Mouse (Mus musculus) spleen, embryonic (tissue): ENCODE results near the gene 5730596B20Rik.

Experiments used
- CTCF ChIA-PET: fragments of 350-600 bp; sonication (Branson Sonifier 250); formaldehyde crosslinking; loops from one replicate; lab custom pipeline; 2022; lab: Charles Lee

Gene 5730596B20Rik

DNA sequence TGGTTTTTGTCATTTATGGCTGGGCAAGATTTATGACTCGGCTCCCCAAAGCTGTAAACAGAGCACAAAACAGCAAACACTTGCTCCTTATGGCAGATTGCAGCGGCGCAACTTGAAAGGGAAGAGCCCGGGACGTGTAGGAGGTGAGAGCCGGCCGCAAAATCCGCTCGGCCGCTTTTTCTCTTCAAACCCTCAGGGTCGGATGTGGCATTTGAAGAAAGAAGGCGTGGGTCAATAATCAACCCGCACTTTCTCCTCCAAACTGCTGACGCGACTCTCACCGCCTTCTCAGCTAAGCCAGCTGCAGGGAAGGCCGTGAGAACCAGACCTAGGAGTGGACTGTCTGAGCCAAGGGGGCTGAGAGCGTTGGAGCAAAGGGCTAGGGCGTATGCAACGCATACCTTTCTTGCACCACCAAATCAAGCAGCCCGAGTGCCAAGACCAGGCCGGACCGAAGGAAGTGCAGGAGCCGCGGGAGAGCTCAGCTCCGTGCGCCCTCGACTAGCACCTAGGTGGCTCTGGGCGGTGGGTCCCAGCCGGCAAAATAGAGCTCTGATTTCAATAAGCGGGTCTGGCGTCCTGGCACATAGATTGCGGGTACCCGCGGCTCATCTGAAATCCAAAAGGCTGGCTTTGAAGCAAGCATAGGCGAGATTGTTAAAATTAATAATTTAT lies at the start of gene 5730596B20Rik:
TSS of gene 5730596B20Rik (plus strand) at position 438 of the 675 bp plus-strand sequence.
- CTCF ChIA-PET, result no interaction called here

DNA sequence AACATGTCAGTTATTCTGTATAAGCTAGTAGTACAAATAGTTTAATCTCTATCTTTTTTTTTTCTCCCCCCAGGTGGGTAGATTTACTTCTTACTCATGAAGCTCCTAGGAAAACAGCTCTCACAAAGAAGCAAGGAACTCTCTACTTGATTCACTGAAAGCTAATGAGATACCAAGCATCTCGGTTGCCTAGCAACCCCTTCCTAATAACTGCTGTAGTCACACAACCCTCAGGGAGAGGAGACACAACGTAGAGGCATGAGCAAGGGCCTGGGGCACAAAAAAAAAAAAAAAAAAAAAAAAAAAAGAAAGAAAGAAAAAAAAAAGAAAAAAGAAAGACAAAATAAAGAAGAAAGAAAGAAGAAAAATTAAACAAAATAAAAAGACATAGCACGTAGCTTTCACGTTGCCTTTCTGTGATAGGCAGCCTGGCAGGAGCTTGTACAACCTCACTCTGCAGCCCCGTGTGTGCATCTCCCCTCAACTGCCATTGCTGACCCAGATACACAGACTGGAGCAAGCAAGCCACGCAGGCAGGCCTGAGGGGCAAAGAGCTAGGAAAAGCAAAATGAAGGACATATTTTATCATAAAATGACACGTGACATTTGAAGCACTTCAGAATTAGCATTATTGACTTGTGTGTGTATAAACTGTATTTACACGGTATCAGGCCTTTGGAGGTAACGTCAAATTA lies 39.3 kb upstream of the 5730596B20Rik start:
- CTCF ChIA-PET, result interaction anchor here (0.7 kb wide), 1 partner anchor 1330 kb away, joined by 6 read pairs; no protein-coding TSS in a partner anchor

DNA sequence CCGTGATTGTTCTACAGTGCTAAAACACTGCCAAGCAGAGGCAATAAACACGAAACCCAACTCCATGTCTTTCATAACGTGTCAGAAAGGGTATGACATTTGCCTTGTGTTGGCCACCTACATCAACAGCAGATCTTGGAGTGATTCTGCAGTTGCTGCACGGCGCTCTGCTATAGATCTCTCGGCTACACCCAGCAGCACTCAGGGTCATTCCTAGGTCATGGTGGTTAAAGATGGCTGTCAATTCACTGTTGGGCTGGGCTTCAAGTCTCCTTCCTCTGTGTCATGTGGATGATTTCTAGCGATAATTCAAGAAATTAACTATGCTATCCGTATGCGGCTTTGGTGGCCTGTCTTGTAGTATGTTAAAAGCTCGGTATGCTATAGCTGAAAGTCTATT lies 38.7 kb upstream of the 5730596B20Rik start:
- CTCF ChIA-PET, result interaction anchor here (0.7 kb wide), 1 partner anchor 1330 kb away, joined by 6 read pairs; no protein-coding TSS in a partner anchor

DNA sequence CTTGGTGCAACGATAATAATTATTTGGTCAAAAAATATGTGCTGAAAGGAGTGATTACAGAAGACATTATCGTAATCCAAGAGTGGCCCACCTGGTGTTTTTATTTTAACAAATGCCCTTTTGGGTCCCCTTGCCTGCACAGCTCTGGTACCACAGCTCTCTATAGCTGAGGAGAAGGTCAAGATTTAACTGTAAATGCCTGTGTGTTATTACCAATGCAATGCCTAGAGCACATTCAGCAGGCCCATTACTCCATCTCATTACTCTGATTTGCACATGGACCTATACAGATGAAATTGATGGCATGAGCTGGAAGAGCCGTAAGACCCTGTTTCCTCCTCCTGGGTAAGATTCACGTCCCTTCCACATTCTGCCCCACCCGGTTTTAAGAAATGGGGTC lies 38.2 kb upstream of the 5730596B20Rik start:
- CTCF ChIA-PET, result no interaction called here

DNA sequence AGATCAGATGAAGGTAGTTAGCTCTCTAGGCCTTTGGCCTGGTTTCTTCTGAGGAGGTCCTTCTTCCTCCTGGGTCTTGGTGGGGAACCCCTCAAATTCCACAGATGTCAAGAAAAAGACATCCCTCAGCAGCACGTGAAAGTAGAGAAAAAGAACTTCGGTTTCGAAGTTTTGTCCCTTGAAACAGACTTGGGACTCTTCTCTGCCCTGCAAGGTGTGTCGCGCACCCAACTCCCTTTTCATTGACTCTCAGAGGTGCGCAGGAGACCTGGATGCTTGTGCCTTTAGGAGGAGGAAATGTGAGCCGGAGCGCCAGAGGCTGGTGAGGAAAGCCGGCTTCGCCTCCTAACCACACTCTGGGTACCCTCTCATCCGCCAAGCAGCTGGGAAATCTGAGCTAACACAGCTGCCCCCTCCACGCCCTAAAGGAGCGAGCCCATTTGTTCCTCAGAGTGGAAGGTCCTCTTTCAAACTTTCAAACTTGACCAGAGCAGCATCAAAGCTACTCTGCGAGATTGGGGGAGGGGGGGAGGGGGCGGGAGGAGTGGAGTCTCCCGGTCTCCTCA lies 26.8 kb upstream of the 5730596B20Rik start:
- CTCF ChIA-PET, result no interaction called here

DNA sequence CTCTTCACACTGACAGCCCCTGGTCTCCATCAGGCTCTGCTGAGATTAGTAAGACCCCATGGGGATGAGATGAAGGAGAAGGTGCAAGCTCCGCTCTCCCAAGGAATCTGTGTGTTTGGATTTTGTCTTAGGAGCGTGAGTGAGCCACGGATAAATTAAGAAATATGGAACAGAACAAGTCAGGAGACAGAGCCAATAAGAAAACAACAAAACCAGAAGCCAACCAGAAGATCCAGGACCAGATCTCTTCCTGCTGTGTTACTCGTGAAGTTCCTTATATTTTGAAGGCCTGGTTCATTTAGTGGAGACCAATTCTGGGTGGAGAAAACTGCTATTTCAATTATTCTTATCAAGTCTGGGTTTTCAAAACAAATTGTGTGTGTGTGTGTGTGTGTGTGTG lies 25.7 kb upstream of the 5730596B20Rik start:
- CTCF ChIA-PET, result no interaction called here

DNA sequence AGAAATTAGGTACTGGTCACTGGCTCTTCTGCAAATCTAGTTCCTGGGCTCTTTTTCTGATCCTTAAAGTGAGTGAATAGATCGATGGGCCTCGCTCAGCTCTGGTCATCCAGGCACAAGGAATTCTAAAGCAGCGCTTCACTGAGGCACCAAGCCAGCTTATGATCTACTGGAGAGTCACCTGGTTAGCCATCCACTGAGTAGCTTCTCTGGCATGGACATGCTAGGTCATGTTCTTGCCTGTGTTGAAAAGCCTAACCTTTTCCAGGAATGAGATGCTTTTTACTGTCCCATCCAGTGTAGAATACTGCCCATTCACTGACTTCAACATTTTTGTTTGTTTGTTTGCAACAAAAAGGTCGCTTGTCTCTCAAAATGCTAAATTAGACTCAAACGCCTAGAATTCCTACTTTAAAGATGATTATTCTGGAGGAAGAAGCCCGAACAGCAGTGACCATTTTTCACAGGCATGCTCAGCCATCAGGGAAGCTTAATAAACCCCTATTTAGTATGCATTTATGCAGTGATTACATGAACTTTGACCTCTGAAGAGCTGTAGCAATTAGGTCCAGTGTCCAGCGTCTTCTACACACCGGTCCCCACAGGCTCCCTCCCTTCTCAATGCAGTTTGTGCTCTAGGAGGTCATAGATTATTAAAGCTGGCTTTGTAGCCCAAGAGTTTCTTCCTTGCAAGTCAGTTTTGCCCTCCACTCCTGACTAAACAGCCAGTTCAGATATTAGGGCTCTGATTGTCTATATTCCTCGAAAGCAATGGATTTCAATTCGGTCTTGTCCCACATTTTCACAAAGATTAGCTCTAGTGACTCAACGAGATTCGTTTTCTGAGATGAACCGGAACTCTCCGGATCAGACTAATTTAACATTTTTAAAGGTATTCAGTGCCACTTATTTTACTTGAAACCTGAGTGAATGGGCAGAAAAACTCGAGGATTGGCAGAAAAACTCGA lies 24.8 kb upstream of the 5730596B20Rik start:
- CTCF ChIA-PET, result no interaction called here

DNA sequence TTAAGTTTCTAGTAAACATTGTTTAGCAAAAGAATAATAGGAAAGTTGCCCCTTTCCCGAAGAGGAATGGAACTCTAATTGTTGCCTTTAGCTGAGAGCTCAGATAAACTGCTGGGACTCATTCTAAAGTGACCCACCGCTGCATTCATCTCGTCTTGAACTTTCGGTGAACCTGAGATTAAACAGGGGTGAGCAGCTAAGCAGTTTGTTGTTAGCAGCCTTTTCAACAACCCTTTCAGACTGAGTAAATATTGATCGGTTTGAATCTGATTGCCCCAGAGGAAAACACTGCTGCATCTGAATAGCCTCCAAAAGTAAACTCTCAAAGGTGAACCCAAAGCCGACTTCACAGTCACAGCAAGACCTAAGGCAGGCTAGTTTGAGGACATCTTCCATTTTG lies 24.0 kb upstream of the 5730596B20Rik start:
- CTCF ChIA-PET, result no interaction called here

DNA sequence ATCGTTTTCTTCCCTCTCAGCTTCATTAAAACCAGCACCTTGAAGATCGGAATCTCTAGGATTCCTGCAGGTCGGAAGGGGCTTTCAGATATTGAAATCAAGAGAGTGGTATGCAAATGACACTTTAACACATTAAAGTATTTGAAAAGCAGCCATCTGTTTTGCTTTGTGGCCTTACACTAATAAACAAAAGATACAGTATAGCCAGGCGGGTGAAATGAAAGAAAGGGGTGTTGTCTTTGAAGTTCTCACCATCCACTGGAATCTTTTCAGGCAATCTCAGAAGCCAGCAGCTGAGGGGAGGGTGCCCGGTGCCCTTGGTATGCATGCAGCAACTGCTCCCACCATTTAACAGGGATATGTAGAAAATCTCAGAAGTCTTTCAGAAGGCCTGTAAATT lies 23.3 kb upstream of the 5730596B20Rik start:
- CTCF ChIA-PET, result no interaction called here

DNA sequence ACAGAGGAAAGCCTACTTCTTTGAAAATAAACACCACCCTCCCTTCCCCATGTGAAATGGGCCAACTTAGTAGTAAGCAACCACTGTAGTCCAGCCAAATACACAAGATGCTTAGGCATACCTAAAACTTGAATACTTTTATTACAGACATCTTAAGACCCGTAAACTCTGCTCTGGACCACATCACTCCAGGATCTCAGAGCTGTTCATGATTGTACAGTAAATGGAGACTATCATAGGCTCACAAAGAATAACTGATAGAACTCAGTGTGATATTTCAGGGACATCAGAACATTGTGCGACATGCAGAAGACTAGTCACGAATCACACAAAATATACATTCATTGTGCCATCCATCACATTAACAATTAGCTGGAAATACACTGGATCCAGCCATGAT lies 21.8 kb upstream of the 5730596B20Rik start:
- CTCF ChIA-PET, result no interaction called here

DNA sequence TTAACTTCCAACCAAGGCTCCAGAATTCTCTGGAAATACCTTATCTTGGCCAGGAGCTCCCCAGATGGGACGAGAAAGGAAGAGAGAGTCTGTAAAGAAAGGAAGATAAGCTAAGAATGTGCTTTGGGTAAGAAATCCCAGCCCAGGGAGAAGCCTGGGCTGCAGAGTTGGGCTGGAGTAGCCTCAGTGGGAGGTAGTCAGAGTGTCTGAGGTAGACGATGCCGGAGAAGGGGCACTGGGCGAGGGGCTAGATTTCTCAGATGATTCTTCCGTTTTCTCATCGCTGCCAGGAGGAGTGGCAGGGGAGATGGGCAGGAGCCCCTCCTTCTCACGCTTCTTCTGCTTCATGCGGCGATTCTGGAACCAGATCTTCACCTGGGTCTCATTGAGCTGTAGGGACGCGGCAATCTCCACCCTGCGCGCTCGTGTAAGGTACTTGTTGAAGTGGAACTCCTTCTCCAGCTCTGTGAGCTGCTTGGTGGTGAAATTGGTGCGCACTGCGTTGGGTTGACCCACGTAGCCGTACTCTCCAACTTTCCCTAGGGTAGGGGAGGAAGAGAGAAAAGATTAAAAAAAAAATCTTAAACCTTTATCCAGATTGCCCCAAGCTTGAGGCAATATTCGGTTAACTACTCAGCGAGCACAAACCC lies 20.6 kb upstream of the 5730596B20Rik start:
- CTCF ChIA-PET, result no interaction called here

DNA sequence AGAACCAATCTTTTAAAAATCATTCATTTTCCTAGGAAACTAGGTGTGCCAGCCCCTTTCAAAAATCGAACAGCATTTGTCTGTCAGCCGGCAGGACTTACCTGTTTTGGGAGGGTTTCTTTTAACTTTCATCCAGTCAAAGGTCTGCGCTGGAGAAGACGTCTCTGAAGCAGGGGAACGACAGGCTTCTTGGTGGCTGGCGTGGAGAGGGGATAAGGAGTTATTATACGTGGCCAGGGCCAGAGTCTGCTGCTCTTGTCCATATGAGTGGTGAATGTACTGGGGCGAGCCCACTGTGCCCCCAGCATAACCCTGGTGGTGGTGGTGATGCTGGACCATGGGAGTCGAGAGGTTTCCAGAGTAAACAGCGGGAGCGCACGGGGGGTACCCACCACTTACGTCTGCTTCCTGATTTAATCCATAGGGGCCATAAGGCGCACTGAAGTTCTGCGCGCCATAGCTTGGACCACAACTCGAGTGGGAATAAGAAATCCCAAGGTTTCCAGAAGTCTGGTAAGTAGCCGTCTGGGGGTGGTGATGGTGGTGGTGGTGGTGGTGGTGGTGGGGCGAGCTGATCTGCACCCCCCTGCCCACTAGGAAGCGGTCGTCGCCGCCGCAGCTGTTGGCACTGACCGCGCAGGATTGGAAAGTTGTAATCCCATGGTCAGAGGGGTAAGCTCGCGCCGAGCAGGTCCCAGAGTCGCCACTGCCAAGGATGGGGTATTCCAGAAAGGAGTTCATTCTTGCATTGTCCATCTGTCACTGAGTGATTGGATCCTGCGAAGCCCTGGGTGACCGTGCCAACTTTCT lies 19.6 kb upstream of the 5730596B20Rik start:
- CTCF ChIA-PET, result no interaction called here

DNA sequence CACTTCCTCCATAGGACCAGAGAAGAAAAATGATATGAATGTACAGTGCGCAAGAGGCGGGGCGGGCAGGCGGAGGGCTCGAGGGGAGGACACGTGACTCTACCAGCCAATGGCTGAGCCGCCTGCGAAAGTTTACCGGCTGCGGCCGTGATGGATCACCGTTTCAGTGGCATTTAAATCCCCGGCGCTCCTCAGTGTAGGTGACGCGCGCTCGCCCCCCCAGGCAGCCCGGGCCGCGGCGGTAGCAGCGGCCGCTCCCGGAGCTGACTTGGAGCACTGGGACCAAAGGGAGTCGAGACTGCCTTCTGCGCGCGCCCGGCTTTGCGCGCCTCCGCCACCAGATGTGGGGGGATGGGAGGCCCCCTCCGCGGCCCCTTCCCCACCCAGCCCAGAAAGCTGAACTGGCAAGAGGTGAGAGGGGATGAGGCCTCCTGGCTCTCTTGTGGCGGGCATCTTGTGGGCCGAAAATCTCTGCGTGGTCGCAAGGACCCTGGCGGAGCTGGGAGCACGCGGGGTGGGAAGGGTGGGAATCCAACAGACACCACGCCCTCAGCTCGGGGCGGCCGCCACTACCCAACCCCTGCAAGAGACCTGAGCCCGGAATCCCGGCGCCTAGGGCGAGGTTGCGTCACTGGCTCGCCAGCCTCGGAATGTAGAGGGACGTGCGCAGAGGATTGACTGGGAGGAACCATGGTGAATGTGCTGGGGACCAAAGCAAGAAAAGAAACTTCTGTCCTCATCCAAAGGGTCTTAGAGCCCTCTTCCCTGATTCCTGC lies 18.8 kb upstream of the 5730596B20Rik start, which contains the start of gene Hoxa1:
TSS of gene Hoxa1 (minus strand) at position 42 of the 776 bp plus-strand sequence.
- CTCF ChIA-PET, result no interaction called here

DNA sequence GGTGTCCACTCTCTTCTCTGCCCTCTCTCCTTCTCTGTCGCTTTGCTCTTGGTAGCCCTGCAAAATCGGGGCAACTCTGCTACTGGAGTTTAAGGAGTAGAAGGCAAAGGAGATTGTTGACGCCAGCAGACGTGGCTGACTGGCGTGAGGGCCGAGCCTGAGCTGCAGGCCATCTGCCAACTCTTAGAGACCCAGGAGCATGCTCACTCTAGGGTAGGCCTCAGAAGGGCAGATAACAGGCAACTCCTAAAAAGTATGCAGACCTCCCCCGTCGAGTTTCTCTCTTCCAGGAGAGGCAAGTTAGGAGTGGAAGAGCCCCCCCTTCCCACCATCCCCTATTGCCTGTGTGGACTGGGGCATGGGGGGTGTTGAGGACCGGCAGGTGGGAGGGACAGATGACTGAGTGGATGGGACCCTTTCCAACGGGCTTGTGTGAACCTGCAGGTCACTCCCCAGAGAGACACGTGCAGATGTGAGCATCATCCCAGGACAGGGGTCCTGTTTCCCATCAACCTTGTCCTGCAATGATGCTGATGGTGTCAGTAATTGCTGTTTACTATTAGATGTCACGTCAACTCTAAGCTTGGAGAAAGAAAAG lies 18.0 kb upstream of the 5730596B20Rik start:
- CTCF ChIA-PET, result no interaction called here

DNA sequence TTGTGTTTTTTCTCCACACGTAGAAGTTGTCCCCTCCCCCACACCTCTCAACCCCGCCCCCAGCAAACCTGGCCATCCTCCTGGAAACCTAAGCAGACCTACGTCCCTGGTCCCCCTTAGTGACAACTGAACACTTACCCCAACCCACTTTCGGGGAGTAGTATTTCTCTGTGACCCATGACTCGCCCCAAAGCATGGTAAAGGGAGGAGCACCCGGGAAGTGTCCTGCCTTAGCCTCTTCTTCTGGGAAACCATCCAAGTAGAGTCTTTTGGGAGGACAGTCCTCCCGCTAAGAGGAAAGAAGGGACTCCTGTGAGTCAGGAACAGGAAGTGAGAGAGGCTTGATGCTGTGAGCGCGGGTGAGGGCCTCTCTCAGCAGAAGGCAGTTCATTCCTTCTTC lies 17.3 kb upstream of the 5730596B20Rik start:
- CTCF ChIA-PET, result no interaction called here

DNA sequence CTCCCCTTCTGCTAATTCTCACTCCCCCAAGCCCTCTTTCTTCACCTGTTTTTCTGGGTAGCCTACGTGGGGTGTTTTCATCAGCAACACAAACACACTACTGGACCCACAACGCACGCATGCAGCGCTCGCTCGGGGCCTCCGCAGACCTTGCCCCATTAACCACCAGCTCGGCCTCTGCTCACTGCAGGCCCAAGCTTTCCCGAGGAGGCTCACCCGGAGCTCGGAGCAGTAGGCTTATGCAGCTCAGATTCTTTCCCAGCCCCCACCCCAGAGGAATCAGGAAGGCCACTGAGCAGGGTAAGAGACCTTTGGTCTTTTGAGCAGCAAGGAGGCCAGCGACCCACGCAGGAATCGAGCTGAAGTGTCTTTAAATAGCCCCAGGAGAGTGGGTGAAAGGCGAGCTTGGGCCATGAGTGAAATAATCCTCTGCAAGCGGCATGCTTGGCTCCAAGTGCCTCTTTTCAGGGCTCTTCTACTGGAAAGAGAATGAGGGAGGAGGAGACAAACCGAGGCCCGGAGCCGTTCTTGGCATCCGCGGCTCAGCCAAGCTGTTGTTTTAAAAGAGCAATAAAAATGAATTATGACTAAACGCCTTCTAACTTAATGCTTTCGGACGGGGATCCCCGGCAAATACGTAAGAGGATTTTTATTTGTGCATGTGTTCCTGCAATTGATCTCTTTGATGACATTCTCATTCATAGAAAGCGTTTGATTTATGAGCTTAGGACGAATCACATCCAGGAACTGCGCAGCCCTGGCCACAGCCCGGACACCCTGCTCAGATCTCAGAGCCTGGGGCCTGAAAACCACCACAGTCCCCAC lies 16.6 kb upstream of the 5730596B20Rik start:
- CTCF ChIA-PET, result interaction anchor here (0.6 to 0.9 kb wide), 2 partner anchors 64 to 1970 kb away, joined by 3 to 4 read pairs; no protein-coding TSS in a partner anchor

DNA sequence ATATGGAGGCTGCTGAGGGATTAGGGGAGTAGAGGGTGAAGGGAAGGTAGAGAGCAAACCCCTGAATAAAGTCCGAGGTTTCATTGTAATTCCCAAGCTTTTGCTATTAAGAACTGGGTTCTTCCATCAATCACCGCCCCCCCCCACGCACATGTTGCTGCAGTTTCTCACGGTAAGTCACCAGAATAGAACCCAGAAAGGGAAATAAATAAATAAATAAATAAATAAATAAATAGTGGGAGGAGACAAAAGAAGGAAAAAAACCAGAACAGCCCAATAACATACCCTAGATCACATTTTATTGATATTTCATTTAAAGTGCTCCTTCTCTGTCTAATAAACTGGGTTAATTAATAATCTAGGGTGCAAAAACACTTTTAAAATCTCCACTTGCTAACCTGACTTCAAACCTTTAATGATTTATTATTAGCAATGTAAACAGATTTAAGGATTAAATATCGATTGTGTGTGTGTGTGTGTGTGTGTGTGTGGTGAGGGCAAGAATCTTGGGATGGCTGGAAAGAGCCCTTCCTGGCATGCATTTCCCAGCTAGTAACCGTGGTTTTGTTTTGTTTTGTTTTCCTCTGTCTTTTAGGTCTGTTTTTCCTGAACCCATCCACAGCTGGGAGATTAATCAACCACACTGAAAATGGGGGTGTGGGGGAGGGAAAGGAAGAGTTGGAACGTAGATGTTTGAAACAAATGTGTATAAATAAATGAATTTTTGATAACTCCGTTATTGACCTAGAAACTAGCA lies 15.8 kb upstream of the 5730596B20Rik start:
- CTCF ChIA-PET, result interaction anchor here (0.6 to 0.9 kb wide), 2 partner anchors 64 to 1970 kb away, joined by 3 to 4 read pairs; no protein-coding TSS in a partner anchor
